Mouse (Mus musculus) hindbrain, embryonic 12.5 days (tissue): ENCODE data around the gene Fam84a. TPM values are rescaled to one million over a fixed set of nuclear protein-coding genes. Genes with fewer than 3 reads are reported as not detected.

ENCODE experiments used
- ATAC-seq: fragments of 200-750 bp; cut with Nextera tagmentation; 2 replicates; pipeline ENCODE4 v1.8.0; 2017; ENCODE audit warnings: moderate TSS enrichment; ENCODE audit not compliant: low FRiP score
- H3K27ac ChIP-seq: fragments of 300-500 bp; sonication (generic); 2 replicates; pipeline ENCODE4 v1.5.1; 2016; ENCODE audit warnings: mild to moderate bottlenecking
- H3K27me3 ChIP-seq: fragments of 300-500 bp; sonication (generic); 2 replicates; pipeline ENCODE4 v1.6.1; 2016; ENCODE audit warnings: mild to moderate bottlenecking
- H3K36me3 ChIP-seq: fragments of 300-500 bp; sonication (generic); 2 replicates; pipeline ENCODE4 v1.6.1; 2016; ENCODE audit warnings: mild to moderate bottlenecking
- H3K4me1 ChIP-seq: fragments of 300-500 bp; sonication (generic); 2 replicates; pipeline ENCODE4 v1.6.1; 2016
- H3K4me2 ChIP-seq: fragments of 300-500 bp; sonication (generic); replicated peaks from 2 replicates; pipeline ENCODE4 v1.6.1; 2016; ENCODE audit warnings: mild to moderate bottlenecking
- H3K4me3 ChIP-seq: fragments of 300-500 bp; sonication (generic); 2 replicates; pipeline ENCODE4 v1.5.1; 2016; ENCODE audit warnings: mild to moderate bottlenecking
- H3K9ac ChIP-seq: fragments of 300-500 bp; sonication (generic); 2 replicates; pipeline ENCODE4 v1.6.1; 2016; ENCODE audit warnings: mild to moderate bottlenecking, moderate library complexity
- H3K9me3 ChIP-seq: fragments of 300-500 bp; sonication (generic); replicated peaks from 2 replicates; pipeline ENCODE4 v1.6.1; 2016; ENCODE audit warnings: mild to moderate bottlenecking
- WGBS: fragments of 180-500 bp; shearing (Covaris S2); methylation state at CpG from one replicate; pipeline ENCODE4 v1.1.7; 2016; 5-methylcytosine and 5-hydroxymethylcytosine counted together
- polyA plus RNA-seq: library from polyadenylated mRNA; unstranded; fragments of >200 nt; fragmentation: Nextera tagmentation; extraction: Ambion mirVana; gene quantifications from 2 replicates; pipeline ENCODE4 v1.2.1, GENCODE M21; 2016

Fam84a gene
- polyA plus RNA-seq, result 43.1 and 45.9 TPM in 2 replicates

- Histone ChIP-seq H3K27ac (peak within 1 kb of the TSS; percentile 60), H3K9me3 (no peaks in the 10 kb centered on the region), H3K4me2 (peak within 1 kb of the TSS; percentile 82), H3K4me3 (peak within 1 kb of the TSS; percentile 56), H3K27me3 (peaks cover 28% of the 10 kb centered on the region; the same call in 1 of the 2 replicates), H3K36me3 (no peaks in the 10 kb centered on the region), H3K9ac (peak within 1 kb of the TSS; percentile 71), H3K4me1 (peaks cover 28% of the 10 kb centered on the region)
- peak; percentile 98 for ATAC-seq
- WGBS, result under 1% methylated on average over 31 of the region's 31 CpGs
Observed at GRCm38 (mm10) chr12:14151921-14152320, at the start of gene Fam84a. Fam84a (minus strand) TSS chr12:14152054.

- H3K4me2 ChIP-seq, result no peak overlapping the region
- no peak for ATAC-seq
- 71% methylated on average over 3 of the region's 3 CpGs for WGBS
Observed at GRCm38 (mm10) chr12:14195479-14195878, 43.6 kb upstream of the Fam84a start.

GRCm38 (mm10) chr12:14186689-14187195 is 34.9 kb upstream of the Fam84a start:
- Histone ChIP-seq H3K27ac (no peak overlapping the region), H3K9me3 (no peaks in the 10 kb centered on the region), H3K4me2 (no peak overlapping the region), H3K27me3 (no peaks in the 10 kb centered on the region), H3K4me3 (no peak overlapping the region), H3K9ac (no peak overlapping the region), H3K36me3 (no peaks in the 10 kb centered on the region), H3K4me1 (no peaks in the 10 kb centered on the region)
- WGBS, result 86% methylated on average over 3 of the region's 3 CpGs
- no peak for ATAC-seq

More at GRCm38 (mm10) chr12:14195479-14195878, 43.6 kb upstream of the Fam84a start:
- Histone ChIP-seq H3K36me3 (no peaks in the 10 kb centered on the region), H3K9ac (no peak overlapping the region), H3K4me1 (no peaks in the 10 kb centered on the region), H3K4me3 (no peak overlapping the region), H3K27me3 (no peaks in the 10 kb centered on the region), H3K27ac (no peak overlapping the region), H3K9me3 (no peaks in the 10 kb centered on the region)

GRCm38 (mm10) chr12:14165713-14166112 is 13.9 kb upstream of the Fam84a start:
- no peaks in the 10 kb centered on the region for H3K27me3 ChIP-seq
- no peak overlapping the region for H3K4me3 ChIP-seq
- H3K9ac ChIP-seq, result no peak overlapping the region
- no peaks in the 10 kb centered on the region for H3K4me1 ChIP-seq
- WGBS, result 77% methylated on average over 2 of the region's 2 CpGs
- no peaks in the 10 kb centered on the region for H3K36me3 ChIP-seq
- H3K9me3 ChIP-seq, result no peaks in the 10 kb centered on the region
- H3K4me2 ChIP-seq, result no peak overlapping the region
- no peak for ATAC-seq
- H3K27ac ChIP-seq, result no peak overlapping the region

GRCm38 (mm10) chr12:14164936-14165335 is 13.1 kb upstream of the Fam84a start:
- no peak for ATAC-seq
- WGBS, result 90% methylated on average over 1 of the region's 1 CpGs

GRCm38 (mm10) chr12:14152426-14152825 is 572 bp upstream of the Fam84a start:
- Histone ChIP-seq H3K4me3 (peak overlapping the region; percentile 56), H3K4me1 (peaks cover 28% of the 10 kb centered on the region), H3K9ac (no peak overlapping the region), H3K4me2 (peak overlapping the region; percentile 82), H3K9me3 (no peaks in the 10 kb centered on the region), H3K27ac (no peak overlapping the region), H3K36me3 (no peaks in the 10 kb centered on the region), H3K27me3 (peaks cover 28% of the 10 kb centered on the region; the same call in 1 of the 2 replicates)
- ATAC-seq, result peak; percentile 21
- WGBS, result 1% methylated on average over 14 of the region's 14 CpGs

More at GRCm38 (mm10) chr12:14164936-14165335, 13.1 kb upstream of the Fam84a start:
- Histone ChIP-seq H3K4me3 (no peak overlapping the region), H3K36me3 (no peaks in the 10 kb centered on the region), H3K4me2 (no peak overlapping the region), H3K27ac (no peak overlapping the region), H3K27me3 (no peaks in the 10 kb centered on the region), H3K9ac (no peak overlapping the region), H3K9me3 (no peaks in the 10 kb centered on the region), H3K4me1 (no peaks in the 10 kb centered on the region)

GRCm38 (mm10) chr12:14150936-14151631 is 770 bp downstream of the Fam84a start:
- H3K4me2 ChIP-seq, result peak overlapping the region; percentile 82
- peak; percentile 23 for ATAC-seq
- H3K4me3 ChIP-seq, result peak overlapping the region; percentile 56
- no peaks in the 10 kb centered on the region for H3K36me3 ChIP-seq
- WGBS, result 4% methylated on average over 19 of the region's 19 CpGs
- H3K4me1 ChIP-seq, result peaks cover 28% of the 10 kb centered on the region
- peak overlapping the region; percentile 71 for H3K9ac ChIP-seq
- H3K27ac ChIP-seq, result no peak overlapping the region
- H3K27me3 ChIP-seq, result peaks cover 28% of the 10 kb centered on the region; the same call in 1 of the 2 replicates
- H3K9me3 ChIP-seq, result no peaks in the 10 kb centered on the region

GRCm38 (mm10) chr12:14150568-14150909 is 1.3 kb downstream of the Fam84a start:
- WGBS, result 2% methylated on average over 20 of the region's 20 CpGs
- Histone ChIP-seq H3K9me3 (no peaks in the 10 kb centered on the region), H3K4me3 (peak overlapping the region; percentile 56), H3K4me2 (peak overlapping the region; percentile 82), H3K27me3 (peaks cover 28% of the 10 kb centered on the region; the same call in 1 of the 2 replicates), H3K36me3 (no peaks in the 10 kb centered on the region), H3K9ac (peak overlapping the region; percentile 71), H3K27ac (no peak overlapping the region), H3K4me1 (peaks cover 28% of the 10 kb centered on the region)
- peak; percentile 3; the same call in 1 of the 2 replicates for ATAC-seq

GRCm38 (mm10) chr12:14149843-14150567 is 1.8 kb downstream of the Fam84a start:
- WGBS, result under 1% methylated on average over 59 of the region's 59 CpGs
- H3K27ac ChIP-seq, result no peak overlapping the region
- H3K27me3 ChIP-seq, result peaks cover 28% of the 10 kb centered on the region; the same call in 1 of the 2 replicates

GRCm38 (mm10) chr12:14149022-14149842 is 2.6 kb downstream of the Fam84a start:
- no peak overlapping the region; the same call in 1 of the 2 replicates for H3K27ac ChIP-seq
- peak overlapping the region; percentile 56 for H3K4me3 ChIP-seq
- H3K4me1 ChIP-seq, result peaks cover 28% of the 10 kb centered on the region
- 11% methylated on average over 27 of the region's 27 CpGs for WGBS
- peak overlapping the region; percentile 82 for H3K4me2 ChIP-seq
- no peaks in the 10 kb centered on the region for H3K9me3 ChIP-seq
- H3K9ac ChIP-seq, result peak overlapping the region; percentile 71
- H3K27me3 ChIP-seq, result peaks cover 28% of the 10 kb centered on the region; the same call in 1 of the 2 replicates
- no peaks in the 10 kb centered on the region for H3K36me3 ChIP-seq
- ATAC-seq, result no peak

More at GRCm38 (mm10) chr12:14149843-14150567, 1.8 kb downstream of the Fam84a start:
- Histone ChIP-seq H3K9ac (peak overlapping the region; percentile 71), H3K4me2 (peak overlapping the region; percentile 82), H3K9me3 (no peaks in the 10 kb centered on the region), H3K4me3 (peak overlapping the region; percentile 56), H3K4me1 (peaks cover 28% of the 10 kb centered on the region), H3K36me3 (no peaks in the 10 kb centered on the region)
- ATAC-seq, result peak; percentile 44

- Histone ChIP-seq H3K4me3 (no peak overlapping the region), H3K27me3 (no peaks in the 10 kb centered on the region), H3K4me2 (no peak overlapping the region), H3K27ac (no peak overlapping the region), H3K9ac (no peak overlapping the region), H3K36me3 (no peaks in the 10 kb centered on the region), H3K9me3 (no peaks in the 10 kb centered on the region), H3K4me1 (no peaks in the 10 kb centered on the region)
- ATAC-seq, result no peak
- WGBS, result 87% methylated on average over 1 of the region's 1 CpGs
Observed at GRCm38 (mm10) chr12:14137046-14137445, 14.8 kb downstream of the Fam84a start.
